Comparison of ENCODE assay signal across 9 mouse cellular contexts in genomic region chr1:157048201-157048923, GRCm38 (mm10).
DNase-seq lines count a peak whose midpoint lies in the region; ATAC-seq and TF ChIP-seq lines count a peak whose summit lies in the region.
"Had no signal": no experiment of that assay in that cellular context is flagged by ENCODE, and none has a peak within 500 bp of the region (broad histone marks: within the 10 kb centered on the region; RNA-seq: fewer than 3 reads in every experiment).

No protein-coding gene starts in this region.

- peaks cover 9% of the 10 kb centered on the region; the same call in 1 of the 2 replicates for H3K4me1 ChIP-seq in kidney, embryonic 14.5 days (ENCODE audit: control insufficient read depth, insufficient read depth, low read length)
- peaks cover 31% of the 10 kb centered on the region for H3K4me1 ChIP-seq in bone marrow macrophage, adult 2 months (ENCODE audit: control insufficient read depth, insufficient read depth, low read length)
- H3K4me1 ChIP-seq in hindbrain, embryonic 13.5 days (replicated peaks): peaks cover 25% of the 10 kb centered on the region
- H3K4me1 ChIP-seq in neural tube, embryonic 14.5 days (ENCODE audit: control insufficient read depth, insufficient read depth, low read length): no peaks in the 10 kb centered on the region; the same call in 1 of the 2 replicates
- no peaks in the 10 kb centered on the region for H3K4me1 ChIP-seq in intestine, embryonic 15.5 days (replicated peaks)

- no peaks in the 10 kb centered on the region for H3K27me3 ChIP-seq in kidney, embryonic 14.5 days (ENCODE audit: control insufficient read depth, insufficient read depth, low read length)
- H3K27me3 ChIP-seq in hindbrain, embryonic 13.5 days: peaks cover 33% of the 10 kb centered on the region
- no peaks in the 10 kb centered on the region for H3K27me3 ChIP-seq in neural tube, embryonic 14.5 days (ENCODE audit: control insufficient read depth, insufficient read depth, low read length)
- H3K27me3 ChIP-seq in intestine, embryonic 15.5 days (replicated peaks): no peaks in the 10 kb centered on the region
- H3K27me3 ChIP-seq: heart, embryonic 15.5 days had no signal

- no peaks in the 10 kb centered on the region for H3K36me3 ChIP-seq in kidney, embryonic 14.5 days (ENCODE audit: control insufficient read depth, insufficient read depth, low read length)
- no peaks in the 10 kb centered on the region for H3K36me3 ChIP-seq in hindbrain, embryonic 13.5 days
- no peaks in the 10 kb centered on the region for H3K36me3 ChIP-seq in neural tube, embryonic 14.5 days (ENCODE audit: control insufficient read depth, insufficient read depth, low read length)
- no peaks in the 10 kb centered on the region for H3K36me3 ChIP-seq in intestine, embryonic 15.5 days
- H3K36me3 ChIP-seq: heart, embryonic 15.5 days had no signal

- TF ChIP-seq POLR2A in bone marrow macrophage, adult 2 months (IDR thresholded peaks at IDR 0.05; ENCODE audit: borderline replicate concordance, low read depth, low read length): no peak

- TF ChIP-seq CTCF in bone marrow macrophage, adult 2 months (IDR thresholded peaks at IDR 0.05; ENCODE audit: low read depth, low read length): no peak

- no peak overlapping the region; the same call in 1 of the 2 replicates for H3K27ac ChIP-seq in kidney, embryonic 14.5 days (ENCODE audit: low read depth, low read length)
- peak overlapping the region; percentile 46; the same call in 1 of the 2 replicates for H3K27ac ChIP-seq in bone marrow macrophage, adult 2 months (ENCODE audit: insufficient read depth, low read depth, low read length)
- peak overlapping the region; percentile 62 for H3K27ac ChIP-seq in hindbrain, embryonic 13.5 days
- H3K27ac ChIP-seq in neural tube, embryonic 14.5 days (ENCODE audit: low read depth, low read length): no peak overlapping the region
- H3K27ac ChIP-seq in intestine, embryonic 15.5 days: no peak overlapping the region
- H3K27ac ChIP-seq: heart, embryonic 15.5 days had no signal

- ATAC-seq in kidney, embryonic 14.5 days (ENCODE audit: low FRiP score, low TSS enrichment): peak; percentile 74
- ATAC-seq in hindbrain, embryonic 13.5 days (ENCODE audit: low FRiP score): peak; percentile 60; the same call in 1 of the 2 replicates
- peak; percentile 68 for ATAC-seq in neural tube, embryonic 14.5 days (ENCODE audit: low read depth)
- ATAC-seq in intestine, embryonic 15.5 days: no peak
- no peak for ATAC-seq in erythroid progenitor cell, adult 5-6 weeks (replicated peaks; ENCODE audit: low FRiP score, poor library complexity, severe bottlenecking)

- H3K9me3 ChIP-seq in kidney, embryonic 14.5 days (ENCODE audit: control insufficient read depth, low read length): no peaks in the 10 kb centered on the region
- no peaks in the 10 kb centered on the region for H3K9me3 ChIP-seq in hindbrain, embryonic 13.5 days
- no peaks in the 10 kb centered on the region for H3K9me3 ChIP-seq in neural tube, embryonic 14.5 days (ENCODE audit: control insufficient read depth, low read length)
- no peaks in the 10 kb centered on the region for H3K9me3 ChIP-seq in intestine, embryonic 15.5 days
- H3K9me3 ChIP-seq: heart, embryonic 15.5 days had no signal

- H3K4me3 ChIP-seq in kidney, embryonic 14.5 days (ENCODE audit: low read length): no peak overlapping the region
- H3K4me3 ChIP-seq in bone marrow macrophage, adult 2 months (ENCODE audit: insufficient read depth, low read length): no peak overlapping the region
- H3K4me3 ChIP-seq in hindbrain, embryonic 13.5 days: no peak overlapping the region
- H3K4me3 ChIP-seq in neural tube, embryonic 14.5 days (ENCODE audit: low read depth, low read length): no peak overlapping the region
- no peak overlapping the region for H3K4me3 ChIP-seq in intestine, embryonic 15.5 days (replicated peaks)
- H3K4me3 ChIP-seq: heart, embryonic 15.5 days had no signal

- H3K4me2 ChIP-seq in kidney, embryonic 14.5 days (replicated peaks; ENCODE audit: low read depth, low read length): no peak overlapping the region
- H3K4me2 ChIP-seq in hindbrain, embryonic 13.5 days: no peak overlapping the region; the same call in 1 of the 2 replicates
- H3K4me2 ChIP-seq in neural tube, embryonic 14.5 days (ENCODE audit: low read depth, low read length): no peak overlapping the region
- no peak overlapping the region for H3K4me2 ChIP-seq in intestine, embryonic 15.5 days (replicated peaks)
- H3K4me2 ChIP-seq: heart, embryonic 15.5 days had no signal

- no peak for DNase-seq in kidney, adult 18-20 months
- DNase-seq in right cerebral cortex, postnatal 14 days: no peak

- 19% methylated on average over 11 of the region's 11 CpGs for WGBS in kidney, embryonic 14.5 days
- 6% methylated on average over 11 of the region's 11 CpGs for WGBS in hindbrain, embryonic 13.5 days
- WGBS in neural tube, embryonic 14.5 days: 14% methylated on average over 11 of the region's 11 CpGs
- 40% methylated on average over 11 of the region's 11 CpGs for WGBS in intestine, embryonic 15.5 days

- H3K9ac ChIP-seq in kidney, embryonic 14.5 days (ENCODE audit: low read depth, low read length): no peak overlapping the region
- H3K9ac ChIP-seq in hindbrain, embryonic 13.5 days: no peak overlapping the region
- H3K9ac ChIP-seq in neural tube, embryonic 14.5 days (replicated peaks; ENCODE audit: low read depth, low read length): no peak overlapping the region
- no peak overlapping the region for H3K9ac ChIP-seq in intestine, embryonic 15.5 days
- H3K9ac ChIP-seq: heart, embryonic 15.5 days had no signal

Comparison
In these comparisons a context has a peak if more than half of its experiments do, and no peak if none do; other contexts are left out.
1. ATAC-seq: peak in kidney, embryonic 14.5 days (single experiment), hindbrain, embryonic 13.5 days (single experiment) and neural tube, embryonic 14.5 days (single experiment); none in intestine, embryonic 15.5 days (single experiment) and erythroid progenitor cell, adult 5-6 weeks (single experiment).
2. H3K27ac ChIP-seq: peak in bone marrow macrophage, adult 2 months (single experiment) and hindbrain, embryonic 13.5 days (single experiment); none in kidney, embryonic 14.5 days (single experiment), neural tube, embryonic 14.5 days (single experiment) and intestine, embryonic 15.5 days (single experiment).